Mouse (Mus musculus) testis, adult 2 months (tissue): ENCODE results near the gene Arl2.

Experiments
- CTCF ChIP-seq: fragments of 200-500 bp; IDR thresholded peaks from 2 replicates; pipeline ENCODE4 v1.5.1; 2012; ENCODE audit warnings: low read depth, mild to moderate bottlenecking, inconsistent platforms, low read length, moderate library complexity; ENCODE audit not compliant: control insufficient read depth, insufficient read depth, insufficient replicate concordance
- POLR2A ChIP-seq: fragments of 200-500 bp; IDR thresholded peaks from 2 replicates; pipeline ENCODE4 v1.6.1; 2012; ENCODE audit warnings: low read depth, mild to moderate bottlenecking, inconsistent platforms, low read length, moderate library complexity; ENCODE audit not compliant: control insufficient read depth

DNA sequence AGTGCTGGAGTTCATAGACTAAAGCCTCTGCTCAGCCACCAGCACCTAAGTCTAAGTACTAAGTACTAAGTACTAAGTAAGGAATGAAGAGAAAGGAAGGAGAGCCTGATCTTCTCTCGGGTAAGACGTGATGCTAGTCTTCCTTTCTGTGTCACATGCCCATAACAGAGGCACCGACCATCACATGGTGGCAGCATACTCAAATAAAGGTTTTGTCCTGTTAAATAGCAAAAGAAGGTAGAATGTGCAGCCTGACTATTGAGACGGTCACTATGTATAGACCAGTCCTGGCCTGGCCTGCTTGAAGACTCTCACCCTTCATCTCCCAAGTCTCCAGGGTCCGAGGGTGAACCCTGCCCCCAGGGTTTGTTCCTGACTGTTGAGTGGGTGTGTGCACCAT lies 3.5 kb upstream of the Arl2 start:
- TF ChIP-seq POLR2A (no peak), CTCF (no peak)
